Mouse (Mus musculus): ENCODE data around the gene Clmp. TPM values are rescaled to one million over a fixed set of nuclear protein-coding genes. Genes with fewer than 3 reads are reported as not detected.

Gene Clmp
- polyA plus RNA-seq, 1 experiment: 1.2 TPM

DNA sequence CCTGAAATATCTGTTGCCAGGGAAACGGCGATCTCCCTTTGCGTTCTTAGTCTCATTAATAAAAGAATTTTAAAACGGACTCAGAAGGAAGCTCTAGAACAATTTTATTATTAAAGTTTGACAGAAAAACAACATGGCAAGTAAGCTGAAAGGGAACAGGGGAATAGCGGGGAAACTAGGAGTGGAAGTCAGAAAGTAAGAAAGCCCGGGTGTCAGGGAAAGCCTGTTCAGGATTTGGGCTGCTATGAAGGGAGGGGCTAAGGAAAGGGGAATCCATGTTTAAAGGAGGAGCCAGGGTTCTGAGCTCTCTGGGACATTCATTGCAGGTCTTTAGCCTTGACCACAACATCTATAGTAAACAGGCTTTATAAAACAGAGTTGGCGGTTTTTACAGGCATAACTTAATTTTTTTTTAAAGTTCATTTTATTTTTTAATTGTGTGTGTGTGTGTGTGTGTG, 45.9 kb downstream of the Clmp start:
- no peak for TF ChIP-seq POLR2A (IDR thresholded peaks at IDR 0.05; ENCODE audit: control insufficient read depth, low read depth, low read length)
- H3K4me3 ChIP-seq (ENCODE audit: control insufficient read depth, low read depth, low read length): no peak overlapping the region
- no peaks in the 10 kb centered on the region for H3K36me3 ChIP-seq (ENCODE audit: control insufficient read depth, insufficient read depth, low read length)
- no peak overlapping the region for H3K27ac ChIP-seq (ENCODE audit: control insufficient read depth, insufficient read depth, low read depth, low read length)
- H3K4me1 ChIP-seq (ENCODE audit: control insufficient read depth, insufficient read depth, low read length): peaks cover 8% of the 10 kb centered on the region
- peaks cover 3% of the 10 kb centered on the region; the same call in 1 of the 2 replicates for H3K27me3 ChIP-seq (ENCODE audit: control insufficient read depth, insufficient read depth, low read length)

DNA sequence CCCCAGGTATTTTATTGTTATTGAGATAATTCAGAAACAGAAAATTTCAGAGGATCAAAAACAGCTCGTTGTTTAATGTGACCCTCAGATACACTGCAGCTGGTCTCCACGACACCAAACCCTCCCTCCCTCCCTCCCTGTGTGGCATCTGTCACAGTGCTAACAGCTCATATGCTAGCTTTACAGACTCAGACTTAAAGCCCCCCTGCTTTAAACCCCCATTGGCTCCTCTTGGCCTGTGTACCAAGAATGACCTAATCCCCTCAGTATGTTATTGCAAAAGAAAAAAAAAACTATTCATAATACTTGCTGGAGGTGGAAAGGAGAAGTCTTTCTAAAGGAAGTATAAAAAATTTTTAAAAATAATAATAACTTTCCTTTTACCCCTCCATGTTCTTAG, 46.5 kb downstream of the Clmp start:
- no peaks in the 10 kb centered on the region for H3K36me3 ChIP-seq (ENCODE audit: control insufficient read depth, insufficient read depth, low read length)
- no peak for TF ChIP-seq POLR2A (IDR thresholded peaks at IDR 0.05; ENCODE audit: control insufficient read depth, low read depth, low read length)
- TF ChIP-seq CTCF (IDR thresholded peaks at IDR 0.05; ENCODE audit: control insufficient read depth, insufficient read depth, insufficient replicate concordance, low read depth, low read length): no peak
- no peak overlapping the region for H3K27ac ChIP-seq (ENCODE audit: control insufficient read depth, insufficient read depth, low read depth, low read length)
- H3K4me3 ChIP-seq (ENCODE audit: control insufficient read depth, low read depth, low read length): no peak overlapping the region
- H3K4me1 ChIP-seq (ENCODE audit: control insufficient read depth, insufficient read depth, low read length): peaks cover 8% of the 10 kb centered on the region
- peaks cover 3% of the 10 kb centered on the region; the same call in 1 of the 2 replicates for H3K27me3 ChIP-seq (ENCODE audit: control insufficient read depth, insufficient read depth, low read length)

DNA sequence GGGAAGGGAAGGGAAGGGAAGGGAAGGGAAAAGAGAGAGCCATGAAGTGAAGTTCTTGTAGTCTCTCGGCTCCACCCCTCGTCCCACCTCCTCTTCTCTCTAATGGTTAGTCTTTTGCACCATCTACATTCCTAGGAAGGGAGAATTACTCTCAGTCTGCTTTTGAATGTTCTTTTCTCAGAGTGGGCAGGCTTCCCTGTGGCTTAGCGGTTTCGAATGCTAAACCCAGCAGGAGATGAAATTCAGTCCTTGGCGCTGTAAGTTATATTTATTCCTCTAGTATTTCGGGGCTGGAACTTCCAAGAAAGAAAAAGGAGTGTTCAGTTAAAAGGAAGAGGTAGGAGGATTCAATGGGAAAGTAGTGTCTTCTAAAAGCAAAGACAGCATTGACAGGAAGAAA, 51.4 kb downstream of the Clmp start:
- no peaks in the 10 kb centered on the region for H3K4me1 ChIP-seq (ENCODE audit: control insufficient read depth, insufficient read depth, low read length)
- TF ChIP-seq POLR2A (IDR thresholded peaks at IDR 0.05; ENCODE audit: control insufficient read depth, low read depth, low read length): no peak
- TF ChIP-seq CTCF (IDR thresholded peaks at IDR 0.05; ENCODE audit: control insufficient read depth, insufficient read depth, insufficient replicate concordance, low read depth, low read length): no peak
- no peak overlapping the region for H3K27ac ChIP-seq (ENCODE audit: control insufficient read depth, insufficient read depth, low read depth, low read length)
- no peaks in the 10 kb centered on the region for H3K27me3 ChIP-seq (ENCODE audit: control insufficient read depth, insufficient read depth, low read length)
- H3K36me3 ChIP-seq (ENCODE audit: control insufficient read depth, insufficient read depth, low read length): no peaks in the 10 kb centered on the region
- no peak overlapping the region for H3K4me3 ChIP-seq (ENCODE audit: control insufficient read depth, low read depth, low read length)

DNA sequence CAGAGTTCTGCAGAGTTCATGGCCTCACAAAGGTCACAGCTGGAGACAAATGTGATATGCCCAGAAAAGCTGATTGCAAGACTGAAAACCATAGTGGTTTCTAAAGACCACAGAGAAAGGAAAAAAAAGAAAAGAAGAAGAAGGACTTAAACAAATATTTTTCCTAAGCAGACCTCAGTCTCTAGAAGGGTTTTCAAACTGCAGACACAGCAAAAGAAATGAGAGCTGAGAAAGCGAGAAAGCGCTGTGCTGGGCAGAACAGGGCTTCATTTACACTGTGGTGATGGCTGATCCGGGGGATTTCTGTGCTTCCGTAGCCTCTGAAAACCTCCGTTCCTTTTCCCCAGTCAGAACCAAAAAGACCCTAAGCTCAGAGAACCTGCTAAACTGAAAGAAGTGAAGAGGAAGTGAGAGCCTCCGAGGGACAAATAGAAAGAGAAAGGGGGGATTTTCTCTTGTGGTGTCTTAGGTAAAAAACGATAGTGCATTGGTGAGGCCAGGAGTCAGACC, 57.8 kb downstream of the Clmp start:
- H3K4me3 ChIP-seq (ENCODE audit: control insufficient read depth, low read depth, low read length): no peak overlapping the region
- H3K36me3 ChIP-seq (ENCODE audit: control insufficient read depth, insufficient read depth, low read length): no peaks in the 10 kb centered on the region
- no peak overlapping the region; the same call in 1 of the 2 replicates for H3K27ac ChIP-seq (ENCODE audit: control insufficient read depth, insufficient read depth, low read depth, low read length)
- no peak for TF ChIP-seq POLR2A (IDR thresholded peaks at IDR 0.05; ENCODE audit: control insufficient read depth, low read depth, low read length)
- TF ChIP-seq CTCF (IDR thresholded peaks at IDR 0.05; ENCODE audit: control insufficient read depth, insufficient read depth, insufficient replicate concordance, low read depth, low read length): no peak
- peaks cover 3% of the 10 kb centered on the region; the same call in 1 of the 2 replicates for H3K4me1 ChIP-seq (ENCODE audit: control insufficient read depth, insufficient read depth, low read length)
- H3K27me3 ChIP-seq (ENCODE audit: control insufficient read depth, insufficient read depth, low read length): no peaks in the 10 kb centered on the region

DNA sequence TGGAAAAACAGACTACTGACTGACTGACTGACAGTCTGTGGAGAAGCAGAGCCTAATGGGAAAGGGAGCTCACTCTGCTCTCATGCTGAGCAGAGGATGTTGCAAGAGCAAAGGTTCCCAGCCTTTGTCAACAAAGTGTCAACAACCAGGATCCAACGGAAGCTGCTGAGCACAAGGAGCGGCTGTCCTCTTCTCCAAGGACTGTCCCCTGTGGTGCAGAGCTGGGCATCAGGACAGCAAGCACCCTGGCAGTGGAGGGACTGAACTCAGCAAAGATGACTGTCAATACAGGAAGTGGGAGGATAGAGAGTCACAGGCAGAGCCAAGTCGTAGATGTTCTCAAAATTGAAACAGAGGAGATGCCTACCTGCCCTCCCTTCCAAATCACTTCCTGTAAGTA, 58.5 kb downstream of the Clmp start:
- Histone ChIP-seq H3K4me1 (ENCODE audit: control insufficient read depth, insufficient read depth, low read length) (peaks cover 3% of the 10 kb centered on the region; the same call in 1 of the 2 replicates), H3K4me3 (ENCODE audit: control insufficient read depth, low read depth, low read length) (no peak overlapping the region), H3K36me3 (ENCODE audit: control insufficient read depth, insufficient read depth, low read length) (no peaks in the 10 kb centered on the region), H3K27ac (ENCODE audit: control insufficient read depth, insufficient read depth, low read depth, low read length) (no peak overlapping the region; the same call in 1 of the 2 replicates), H3K27me3 (ENCODE audit: control insufficient read depth, insufficient read depth, low read length) (no peaks in the 10 kb centered on the region)
- TF ChIP-seq POLR2A (IDR thresholded peaks at IDR 0.05; ENCODE audit: control insufficient read depth, low read depth, low read length) (no peak), CTCF (IDR thresholded peaks at IDR 0.05; ENCODE audit: control insufficient read depth, insufficient read depth, insufficient replicate concordance, low read depth, low read length) (no peak)

DNA sequence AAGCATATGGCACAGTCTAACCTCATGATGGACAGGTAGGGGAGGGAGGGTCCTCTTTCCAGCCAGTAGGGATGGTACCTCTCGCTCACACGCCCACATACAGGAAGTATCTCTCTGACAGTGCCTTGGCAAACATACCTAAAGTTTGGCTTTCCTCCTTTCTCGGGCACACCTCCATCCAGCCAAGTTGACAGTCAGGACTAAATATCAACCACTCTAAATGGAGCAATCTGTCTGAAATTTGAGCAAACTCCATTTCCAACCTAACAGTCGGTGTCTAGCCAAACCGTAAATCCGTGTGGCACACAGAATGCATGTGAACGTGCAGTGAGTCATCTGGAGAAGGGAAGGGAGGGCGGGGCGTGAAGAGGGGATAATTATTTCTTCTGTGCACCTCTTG, 61.0 kb downstream of the Clmp start:
- Histone ChIP-seq H3K4me1 (ENCODE audit: control insufficient read depth, insufficient read depth, low read length) (peaks cover 3% of the 10 kb centered on the region; the same call in 1 of the 2 replicates), H3K36me3 (ENCODE audit: control insufficient read depth, insufficient read depth, low read length) (no peaks in the 10 kb centered on the region), H3K27me3 (ENCODE audit: control insufficient read depth, insufficient read depth, low read length) (no peaks in the 10 kb centered on the region), H3K4me3 (ENCODE audit: control insufficient read depth, low read depth, low read length) (no peak overlapping the region), H3K27ac (ENCODE audit: control insufficient read depth, insufficient read depth, low read depth, low read length) (no peak overlapping the region)
- TF ChIP-seq POLR2A (IDR thresholded peaks at IDR 0.05; ENCODE audit: control insufficient read depth, low read depth, low read length): no peak
- no peak for TF ChIP-seq CTCF (IDR thresholded peaks at IDR 0.05; ENCODE audit: control insufficient read depth, insufficient read depth, insufficient replicate concordance, low read depth, low read length)

DNA sequence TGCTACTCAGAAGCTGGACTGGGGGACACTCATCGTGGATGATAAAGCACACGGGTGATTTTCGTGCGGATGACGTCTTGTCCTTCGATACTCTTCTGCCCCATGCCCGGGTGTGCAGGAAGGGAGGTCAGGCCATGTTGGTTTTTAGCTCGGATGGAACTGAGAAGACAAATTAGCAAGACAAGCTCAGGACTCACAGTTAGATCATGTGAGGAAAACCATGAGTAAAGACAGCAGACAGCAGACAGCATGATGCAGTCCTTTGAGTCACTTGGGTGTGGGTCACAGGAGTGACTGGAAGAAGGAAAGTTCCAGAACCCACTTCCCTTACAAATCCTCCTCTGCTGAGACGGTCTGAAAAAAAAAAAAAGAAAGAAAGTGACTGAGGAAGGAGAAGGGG, 61.5 kb downstream of the Clmp start:
- H3K27ac ChIP-seq (ENCODE audit: control insufficient read depth, insufficient read depth, low read depth, low read length): no peak overlapping the region
- H3K36me3 ChIP-seq (ENCODE audit: control insufficient read depth, insufficient read depth, low read length): no peaks in the 10 kb centered on the region
- peaks cover 3% of the 10 kb centered on the region; the same call in 1 of the 2 replicates for H3K4me1 ChIP-seq (ENCODE audit: control insufficient read depth, insufficient read depth, low read length)
- H3K4me3 ChIP-seq (ENCODE audit: control insufficient read depth, low read depth, low read length): no peak overlapping the region
- TF ChIP-seq POLR2A (IDR thresholded peaks at IDR 0.05; ENCODE audit: control insufficient read depth, low read depth, low read length) (no peak), CTCF (IDR thresholded peaks at IDR 0.05; ENCODE audit: control insufficient read depth, insufficient read depth, insufficient replicate concordance, low read depth, low read length) (no peak)
- H3K27me3 ChIP-seq (ENCODE audit: control insufficient read depth, insufficient read depth, low read length): no peaks in the 10 kb centered on the region
